Mouse (Mus musculus) retina, embryonic 14.5 days (tissue): ENCODE results near the gene Oasl2.
"Not testable (repeated sequence)": the region's sequence is repeated elsewhere in the genome, so short reads cannot be mapped to it uniquely, and the experiment has no call there.

Experiments
- DNase-seq: peaks from one replicate; pipeline ENCODE4 v3.0.0-alpha.2; 2015; ENCODE audit warnings: low spot score

Gene Oasl2

GRCm38 (mm10) chr5:114896688-114897373 lies at the start of gene Oasl2:
Oasl2 (plus strand) TSS chr5:114896936.
- DNase-seq, result no peak

- no peak for DNase-seq
These were observed 45.0 kb upstream of the Oasl2 start for GRCm38 (mm10) chr5:114851565-114852236.

GRCm38 (mm10) chr5:114853364-114853763 lies 43.4 kb upstream of the Oasl2 start, which contains the start of gene 4930519G04Rik:
4930519G04Rik (plus strand) TSS chr5:114853664.
- not testable (repeated sequence) for DNase-seq

- no peak for DNase-seq
These were observed 38.2 kb upstream of the Oasl2 start, which contains the start of gene Gm9936 for GRCm38 (mm10) chr5:114858582-114858981. Gm9936 (minus strand) TSS chr5:114858682.

- peak; percentile 95 for DNase-seq
These were observed 37.5 kb upstream of the Oasl2 start for GRCm38 (mm10) chr5:114859253-114859652.

GRCm38 (mm10) chr5:114861730-114862129 lies 35.0 kb upstream of the Oasl2 start:
- no peak for DNase-seq

- DNase-seq, result no peak
These were observed 31.9 kb upstream of the Oasl2 start for GRCm38 (mm10) chr5:114864813-114865212.

- no peak for DNase-seq
These were observed 31.5 kb upstream of the Oasl2 start for GRCm38 (mm10) chr5:114865279-114865678.

GRCm38 (mm10) chr5:114875858-114876257 lies 20.9 kb upstream of the Oasl2 start:
- peak; percentile 75 for DNase-seq

GRCm38 (mm10) chr5:114876331-114876730 lies 20.4 kb upstream of the Oasl2 start:
- DNase-seq, result peak; percentile 85

GRCm38 (mm10) chr5:114877487-114877886 lies 19.2 kb upstream of the Oasl2 start:
- DNase-seq, result peak; percentile 43

- DNase-seq, result no peak
These were observed 17.3 kb upstream of the Oasl2 start for GRCm38 (mm10) chr5:114879399-114879798.

GRCm38 (mm10) chr5:114882319-114882718 lies 14.4 kb upstream of the Oasl2 start:
- DNase-seq, result not testable (repeated sequence)

GRCm38 (mm10) chr5:114883022-114883421 lies 13.7 kb upstream of the Oasl2 start:
- no peak for DNase-seq

- DNase-seq, result no peak
These were observed 9.9 kb upstream of the Oasl2 start for GRCm38 (mm10) chr5:114886801-114887200.

- no peak for DNase-seq
These were observed 7.7 kb upstream of the Oasl2 start for GRCm38 (mm10) chr5:114888995-114889394.

GRCm38 (mm10) chr5:114895542-114895941 lies 1.2 kb upstream of the Oasl2 start:
- no peak for DNase-seq

GRCm38 (mm10) chr5:114897374-114897793 lies 648 bp downstream of the Oasl2 start:
- no peak for DNase-seq

- no peak for DNase-seq
These were observed 2.1 kb downstream of the Oasl2 start for GRCm38 (mm10) chr5:114898857-114899256.

GRCm38 (mm10) chr5:114902413-114902812 lies 5.7 kb downstream of the Oasl2 start:
- peak; percentile 81 for DNase-seq

GRCm38 (mm10) chr5:114908598-114909305 lies 12.0 kb downstream of the Oasl2 start:
- DNase-seq, result peak; percentile 31

GRCm38 (mm10) chr5:114913686-114914085 lies 16.9 kb downstream of the Oasl2 start:
- no peak for DNase-seq

GRCm38 (mm10) chr5:114914855-114915254 lies 18.1 kb downstream of the Oasl2 start:
- no peak for DNase-seq
